Mouse (Mus musculus) kidney, adult 2 months (tissue): ENCODE data around the gene Mmd.

Experiments
- CTCF ChIP-seq: fragments of 200-500 bp; conservative IDR thresholded peaks from 2 replicates; pipeline ENCODE4 v1.5.1; 2011; ENCODE audit warnings: low read depth, mild to moderate bottlenecking, control low read depth, low read length, moderate library complexity, mixed read lengths; ENCODE audit not compliant: insufficient read depth, insufficient read length
- POLR2A ChIP-seq: fragments of 200-500 bp; IDR thresholded peaks from one replicate; pipeline ENCODE4 v1.6.1; 2011; ENCODE audit warnings: low read depth, low read length, control low read depth

GRCm38 (mm10) chr11:90265581-90265980, 16.3 kb downstream of the Mmd start:
- no peak for TF ChIP-seq CTCF
- TF ChIP-seq POLR2A: no peak
